Mouse (Mus musculus) frontal cortex, adult 2 months (tissue): ENCODE results near the gene Dnal4. TPM values are rescaled to one million over a fixed set of nuclear protein-coding genes. Genes with fewer than 3 reads are reported as not detected.

Experiments
- DNase-seq, 2 experiments: peaks; one replicate each; pipeline ENCODE4 v3.0.0; 2022; ENCODE audit warnings: low spot score in 1 of 2; ENCODE audit errors: extremely low spot score in 1 of 2
- polyA plus RNA-seq: library from polyadenylated mRNA; depleted of rRNA; stranded (reverse); fragments of >200 nt; gene quantifications from 2 replicates; pipeline ENCODE4 v1.2.3, GENCODE M21; 2012; rRNA removed

Dnal4 gene
- polyA plus RNA-seq, 1 experiment: 85.4 TPM

- no peak for DNase-seq
Observed at GRCm38 (mm10) chr15:79741173-79741858, 36.3 kb downstream of the Dnal4 start.

DNA sequence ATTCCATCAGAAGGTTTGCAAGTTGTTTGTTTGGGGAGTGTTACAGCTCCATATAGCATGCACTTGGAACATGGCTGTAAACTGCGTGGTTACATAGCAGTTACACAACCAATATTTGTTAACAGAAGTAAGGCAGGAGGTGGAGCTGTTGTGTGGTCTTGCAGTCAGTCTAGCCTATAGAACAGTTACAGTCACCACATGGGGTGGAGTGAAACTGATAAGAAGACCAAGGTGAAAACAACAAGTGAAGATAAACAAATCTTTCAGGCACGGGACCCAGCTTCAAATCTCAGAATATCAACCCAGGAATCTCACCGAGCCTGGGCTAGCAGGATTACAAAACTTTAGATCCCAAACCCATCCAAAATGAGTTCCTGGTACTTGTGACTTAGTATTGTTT, 36.9 kb downstream of the Dnal4 start:
- no peak for DNase-seq

GRCm38 (mm10) chr15:79734311-79734710, 43.3 kb downstream of the Dnal4 start:
- DNase-seq: no peak

- no peak for DNase-seq
Observed at GRCm38 (mm10) chr15:79733640-79734039, 44.0 kb downstream of the Dnal4 start.

DNA sequence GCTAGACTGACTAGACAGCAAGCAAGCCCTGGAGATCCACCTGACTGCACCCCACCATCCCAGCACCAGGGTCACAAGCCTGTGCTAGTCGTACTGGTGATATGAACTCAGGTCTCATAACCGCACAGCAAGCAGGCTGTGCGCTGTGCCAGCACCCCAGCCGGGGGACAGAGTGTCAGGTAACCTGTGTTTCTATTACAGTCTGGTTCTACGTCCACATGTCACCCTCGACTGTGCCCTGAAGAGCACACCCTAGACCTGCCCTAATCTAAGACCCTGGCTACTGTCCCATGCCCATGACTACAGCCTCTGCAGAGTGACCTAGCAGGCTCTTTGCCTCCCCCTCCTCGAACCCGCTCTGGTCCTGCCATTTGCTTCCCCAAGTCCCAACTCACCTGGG, 44.5 kb downstream of the Dnal4 start:
- no peak for DNase-seq

GRCm38 (mm10) chr15:79731554-79731953, 46.1 kb downstream of the Dnal4 start:
- no peak for DNase-seq

- DNase-seq: no peak
Observed at GRCm38 (mm10) chr15:79728731-79729388, 48.8 kb downstream of the Dnal4 start.

- no peak for DNase-seq
Observed at GRCm38 (mm10) chr15:79728311-79728710, 49.3 kb downstream of the Dnal4 start.

DNA sequence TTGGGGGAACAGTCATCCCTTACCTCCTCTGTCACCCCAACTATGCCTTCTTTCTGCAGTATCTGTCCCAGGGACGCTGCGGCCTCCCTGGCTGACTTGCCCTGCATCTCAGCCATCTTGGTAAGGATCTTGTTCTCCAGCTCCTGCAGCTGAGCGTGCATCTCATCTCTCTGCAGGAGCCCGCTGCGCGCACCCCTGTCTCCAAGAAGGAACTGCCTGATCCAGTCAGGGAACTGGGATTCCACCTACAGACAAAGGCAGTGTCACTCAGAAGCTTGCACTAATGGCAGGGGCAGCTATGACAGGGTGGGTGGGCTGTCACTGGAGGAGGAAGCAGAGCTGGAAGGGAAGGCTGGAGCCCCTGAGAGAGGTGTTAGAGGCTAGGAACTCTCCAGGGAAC, 49.8 kb downstream of the Dnal4 start:
- DNase-seq: peak in 1 of 2 experiments; percentile 57

GRCm38 (mm10) chr15:79725190-79725789, 52.4 kb downstream of the Dnal4 start:
- peak; percentile 61 to 75 for DNase-seq

DNA sequence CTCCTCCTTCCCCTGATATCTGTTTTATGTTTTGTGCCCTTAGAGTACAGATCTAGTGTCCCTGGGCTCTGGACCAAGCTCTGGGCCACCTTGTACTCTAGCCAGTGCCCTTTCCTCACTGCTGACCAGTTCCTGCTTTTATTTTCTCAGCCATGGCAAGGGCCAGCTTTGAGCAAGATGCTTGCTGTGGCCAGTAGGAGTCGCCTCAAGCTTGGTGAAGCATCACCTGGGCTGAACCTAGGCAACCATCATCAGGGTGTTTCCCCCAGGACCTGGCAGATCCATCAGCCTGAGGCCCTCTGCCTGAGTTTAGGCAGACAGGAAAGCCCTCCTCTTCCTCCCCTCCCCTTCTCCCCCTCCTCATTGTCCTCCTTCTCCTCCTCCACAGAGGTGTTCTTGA, 54.2 kb downstream of the Dnal4 start:
- peak in 1 of 2 experiments; percentile 59 for DNase-seq

DNA sequence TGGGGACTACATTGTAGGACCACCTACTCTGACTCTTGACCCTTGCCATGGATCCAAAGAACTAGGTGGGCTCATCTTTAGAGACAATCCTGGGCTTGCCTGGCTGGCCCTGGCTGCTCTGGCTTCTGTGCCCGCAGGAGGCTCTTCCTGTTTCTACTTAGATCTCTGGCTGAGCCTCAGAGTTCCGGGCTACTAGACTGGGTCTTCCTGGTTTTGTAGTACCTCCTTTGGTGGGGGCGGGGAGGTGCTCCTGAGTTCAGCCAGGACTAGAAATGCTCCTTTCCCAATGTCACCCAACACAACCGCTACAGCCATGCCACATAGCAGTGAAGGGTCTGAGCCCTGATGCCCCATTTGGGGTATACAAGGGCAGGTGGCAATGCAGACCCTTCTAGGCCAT, 56.9 kb downstream of the Dnal4 start:
- DNase-seq: no peak

- DNase-seq: no peak
Observed at GRCm38 (mm10) chr15:79720267-79720666, 57.4 kb downstream of the Dnal4 start.

GRCm38 (mm10) chr15:79716710-79717109, 60.9 kb downstream of the Dnal4 start:
- no peak for DNase-seq

GRCm38 (mm10) chr15:79715646-79716045, 62.0 kb downstream of the Dnal4 start:
- DNase-seq: no peak

Other genes starting within 250 kb of the Dnal4 start
- 560 and 674 TPM in 2 replicates for gene Ddx17, start 231.1 kb downstream of the Dnal4 start, polyA plus RNA-seq
- gene Dmc1, start 172.7 kb downstream of the Dnal4 start, polyA plus RNA-seq: 2.3 and 3.4 TPM in 2 replicates
- gene Fam227a, start 118.9 kb downstream of the Dnal4 start, polyA plus RNA-seq: 15.8 and 19.0 TPM in 2 replicates
- gene Cby1, start 118.7 kb downstream of the Dnal4 start, polyA plus RNA-seq: 39.3 and 45.0 TPM in 2 replicates
- 92.3 and 97.1 TPM in 2 replicates for gene Tomm22, start 107.0 kb downstream of the Dnal4 start, polyA plus RNA-seq
- 53.0 and 53.8 TPM in 2 replicates for gene Josd1, start 89.9 kb downstream of the Dnal4 start, polyA plus RNA-seq
- 45.0 and 46.6 TPM in 2 replicates for gene Gtpbp1, start 87.0 kb downstream of the Dnal4 start, polyA plus RNA-seq
- 28.1 and 30.4 TPM in 2 replicates for gene Sun2, start 35.3 kb downstream of the Dnal4 start, polyA plus RNA-seq
- gene Nptxr, start 26.9 kb upstream of the Dnal4 start, polyA plus RNA-seq: 293 and 296 TPM in 2 replicates
- gene Npcd, start 56.4 kb upstream of the Dnal4 start, polyA plus RNA-seq: 2.9 and 4.8 TPM in 2 replicates
- 257 and 263 TPM in 2 replicates for gene Cbx6, start 56.8 kb upstream of the Dnal4 start, polyA plus RNA-seq
- gene Apobec3, start 113.8 kb upstream of the Dnal4 start, polyA plus RNA-seq: 7.1 and 7.4 TPM in 2 replicates
- gene Cbx7, start 193.3 kb upstream of the Dnal4 start, polyA plus RNA-seq: 58.6 TPM in 2 replicates
- gene Pdgfb, start 237.1 kb upstream of the Dnal4 start, polyA plus RNA-seq: 30.7 and 32.4 TPM in 2 replicates